Comparison of ENCODE assay signal across 14 mouse cellular contexts in the genomic region with DNA sequence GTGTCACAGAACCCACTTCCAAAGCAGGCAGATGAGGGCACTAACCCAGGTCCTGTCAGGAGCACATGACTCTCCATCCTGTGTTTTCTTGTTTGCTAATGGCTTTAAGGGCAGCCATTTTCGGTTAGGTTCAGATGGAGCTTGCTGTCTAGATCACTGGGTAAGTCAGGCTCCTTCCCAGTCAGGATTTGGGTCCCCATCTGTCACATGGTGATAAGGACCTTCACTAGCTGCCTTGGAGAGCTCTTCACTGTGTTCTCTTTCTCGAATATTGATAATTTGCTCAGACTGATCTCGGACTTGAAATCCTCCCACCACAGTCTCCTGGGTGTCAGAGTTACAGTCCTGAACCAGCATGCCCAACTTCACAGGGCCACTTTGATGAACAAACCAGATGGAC. TPM values are rescaled to one million over a fixed set of nuclear protein-coding genes. Genes with fewer than 3 reads are reported as not detected.
A peak's percentile ranks its signal among the peaks of the same experiment; 100 is the strongest.
DNase-seq lines count a peak whose midpoint lies in the region; ATAC-seq and TF ChIP-seq lines count a peak whose summit lies in the region.
"Had no signal": no experiment of that assay in that cellular context is flagged by ENCODE, and none has a peak within 500 bp of the region (broad histone marks: within the 10 kb centered on the region; RNA-seq: fewer than 3 reads in every experiment).

No protein-coding gene starts in this region.

- ATAC-seq in midbrain, embryonic 13.5 days: no peak
- ATAC-seq in midbrain, embryonic 16.5 days: no peak
- peak; percentile 62 for ATAC-seq in erythroid progenitor cell, adult 5-6 weeks (replicated peaks; ENCODE audit: low FRiP score, poor library complexity, severe bottlenecking)
- ATAC-seq in megakaryocyte-erythroid progenitor cell, adult 5-6 weeks (replicated peaks; ENCODE audit: low FRiP score, low TSS enrichment, poor library complexity, severe bottlenecking): peak; percentile 58

- H3K9me3 ChIP-seq in midbrain, embryonic 13.5 days: no peaks in the 10 kb centered on the region
- H3K9me3 ChIP-seq in midbrain, embryonic 16.5 days (replicated peaks; ENCODE audit: control insufficient read depth, low read length, poor library complexity, severe bottlenecking): no peaks in the 10 kb centered on the region
- H3K9me3 ChIP-seq: limb, embryonic 15.5 days had no signal

- peaks cover 100% of the 10 kb centered on the region for H3K4me1 ChIP-seq in midbrain, embryonic 13.5 days (replicated peaks)
- H3K4me1 ChIP-seq in midbrain, embryonic 16.5 days (ENCODE audit: control insufficient read depth, insufficient read depth, low read length): peaks cover 74% of the 10 kb centered on the region

- no peaks in the 10 kb centered on the region for H3K36me3 ChIP-seq in midbrain, embryonic 13.5 days
- no peaks in the 10 kb centered on the region for H3K36me3 ChIP-seq in midbrain, embryonic 16.5 days (ENCODE audit: control insufficient read depth, insufficient read depth, low read length)
- H3K36me3 ChIP-seq: limb, embryonic 15.5 days had no signal

- DNase-seq in gastrocnemius, adult 2 months: no peak
- no peak for DNase-seq in gastrocnemius, postnatal 25 days
- DNase-seq in Muller cell, postnatal 12 days (ENCODE audit: inconsistent ontology term): no peak
- DNase-seq: adrenal gland, adult 8-10 months; B cell, adult 2 months; kidney, adult 11 months; kidney, postnatal 25 days; thymus, postnatal 4 days had no signal

- H3K27me3 ChIP-seq in midbrain, embryonic 13.5 days: no peaks in the 10 kb centered on the region
- H3K27me3 ChIP-seq in midbrain, embryonic 16.5 days (ENCODE audit: control insufficient read depth, insufficient read depth, low read depth, low read length): no peaks in the 10 kb centered on the region
- H3K27me3 ChIP-seq: limb, embryonic 15.5 days had no signal

- no peak overlapping the region for H3K4me2 ChIP-seq in midbrain, embryonic 13.5 days (replicated peaks)
- H3K4me2 ChIP-seq in midbrain, embryonic 16.5 days (ENCODE audit: low read length): no peak overlapping the region
- H3K4me2 ChIP-seq: limb, embryonic 15.5 days had no signal

- intact Hi-C loops in gastrocnemius, adult 2 months (cut with DNase I): no loop called here

- H3K9ac ChIP-seq in midbrain, embryonic 13.5 days (replicated peaks): no peak overlapping the region
- H3K9ac ChIP-seq in midbrain, embryonic 16.5 days (ENCODE audit: low read depth, low read length): no peak overlapping the region
- H3K9ac ChIP-seq: limb, embryonic 15.5 days had no signal

- no peak for TF ChIP-seq CTCF in gastrocnemius, adult 2 months (IDR thresholded peaks at IDR 0.05)

- H3K27ac ChIP-seq in gastrocnemius, adult 2 months: peak overlapping the region; percentile 96
- H3K27ac ChIP-seq in midbrain, embryonic 13.5 days: peak overlapping the region; percentile 87
- no peak overlapping the region for H3K27ac ChIP-seq in midbrain, embryonic 16.5 days (ENCODE audit: low read length)
- H3K27ac ChIP-seq: limb, embryonic 15.5 days had no signal

- 65% methylated on average over 3 of the region's 3 CpGs for WGBS in midbrain, embryonic 13.5 days
- 52% methylated on average over 3 of the region's 3 CpGs for WGBS in midbrain, embryonic 16.5 days

- no peak overlapping the region for H3K4me3 ChIP-seq in gastrocnemius, adult 2 months
- no peak overlapping the region for H3K4me3 ChIP-seq in midbrain, embryonic 13.5 days (replicated peaks)
- H3K4me3 ChIP-seq in midbrain, embryonic 16.5 days (ENCODE audit: low read depth, low read length): no peak overlapping the region
- H3K4me3 ChIP-seq: limb, embryonic 15.5 days; myocyte had no signal

RNA-seq across cellular contexts. Expression of a gene that starts 35.8 kb away (rescaled TPM):
- total RNA-seq in gastrocnemius, adult 2 months (2021): 10 to 100 TPM; 27.4 to 34.5 TPM
- total RNA-seq in gastrocnemius, postnatal 25 days (2021): 10 to 100 TPM; 26.4 to 29.8 TPM
- 68.8 and 80.3 TPM in 2 replicates for polyA plus RNA-seq in midbrain, embryonic 13.5 days (2015; fragmentation: Nextera tagmentation; extraction: Ambion mirVana)
- 54.2 and 58.0 TPM in 2 replicates for polyA plus RNA-seq in midbrain, embryonic 16.5 days (2015; fragmentation: Nextera tagmentation; extraction: Ambion mirVana)
- 20.9 and 36.0 TPM in 2 replicates for total RNA-seq in erythroid progenitor cell, adult 5-6 weeks (2015; ENCODE audit: low replicate concordance)
- total RNA-seq in erythroid progenitor cell, adult 5-6 weeks (2017; ENCODE audit: low replicate concordance): 4.0 and 4.6 TPM in 2 replicates
- 51.3 and 56.9 TPM in 2 replicates for total RNA-seq in megakaryocyte-erythroid progenitor cell, adult 5-6 weeks (2014; fragmentation: Nextera tagmentation)
- 6.7 and 12.6 TPM in 2 replicates for total RNA-seq in megakaryocyte-erythroid progenitor cell, adult 5-6 weeks (2017)

Comparison
In these comparisons a context has a peak if more than half of its experiments do, and no peak if none do; other contexts are left out.
1. ATAC-seq: peak in erythroid progenitor cell, adult 5-6 weeks (single experiment) and megakaryocyte-erythroid progenitor cell, adult 5-6 weeks (single experiment); none in midbrain, embryonic 13.5 days (single experiment) and midbrain, embryonic 16.5 days (single experiment).